Mouse (Mus musculus): ENCODE results near the gene Iah1. TPM values are rescaled to one million over a fixed set of nuclear protein-coding genes. Genes with fewer than 3 reads are reported as not detected.
A peak's percentile ranks its signal among the peaks of the same experiment; 100 is the strongest.

The Iah1 gene
- polyA plus RNA-seq, 1 experiment from 2014 or later, result 43.8 TPM

DNA sequence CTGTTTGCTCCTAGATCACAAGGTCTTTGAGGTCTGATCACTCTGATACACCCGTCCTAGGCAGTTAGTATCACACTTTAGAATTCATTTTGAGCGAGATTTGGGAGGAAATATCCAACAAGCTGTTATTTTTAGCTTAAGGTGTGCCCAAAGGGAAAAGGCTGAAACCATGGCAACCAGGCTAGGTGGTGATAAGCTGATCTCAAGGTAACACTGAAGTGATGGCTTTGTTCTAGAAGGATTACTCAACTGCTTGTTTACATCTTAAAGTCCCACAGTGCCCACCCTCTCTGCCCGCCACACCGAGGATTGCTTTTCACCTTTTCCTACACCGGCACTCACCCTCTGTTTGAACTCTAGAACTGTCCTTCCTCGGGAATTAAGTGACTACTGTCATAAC is 26.5 kb upstream of the Iah1 start:
- H3K4me1 ChIP-seq, result peaks cover 20% of the 10 kb centered on the region
- H3K4me2 ChIP-seq, result no peak overlapping the region
- no peak overlapping the region for H3K27ac ChIP-seq
- H3K27me3 ChIP-seq, result no peaks in the 10 kb centered on the region
- H3K9ac ChIP-seq, result no peak overlapping the region
- H3K4me3 ChIP-seq, result no peak overlapping the region
- no peak for ATAC-seq (ENCODE audit: insufficient number of reproducible peaks, low FRiP score, low TSS enrichment, low read depth)
- peaks cover 44% of the 10 kb centered on the region for H3K36me3 ChIP-seq
- H3K9me3 ChIP-seq, result no peaks in the 10 kb centered on the region
- 78% methylated on average over 6 of the region's 6 CpGs for WGBS

DNA sequence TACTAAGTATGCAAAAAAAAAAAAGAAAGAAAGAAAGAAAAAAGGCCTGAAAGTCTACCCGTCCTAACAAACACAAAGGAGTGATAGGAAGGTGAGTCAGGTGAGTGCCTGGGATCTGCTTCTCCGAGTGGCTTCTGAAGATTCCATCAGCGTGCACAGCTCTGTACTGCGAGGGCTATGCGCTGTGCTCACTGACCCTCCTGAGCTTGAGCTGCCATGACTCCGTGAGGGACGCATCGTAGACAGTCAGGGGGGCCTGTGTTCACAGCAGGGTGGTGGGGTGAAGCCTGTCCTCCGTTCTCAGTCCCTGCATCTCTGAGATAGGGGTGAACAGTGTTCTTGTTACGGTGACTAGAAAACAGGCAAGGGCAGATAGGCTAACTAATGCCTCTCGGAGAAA is 17.3 kb upstream of the Iah1 start:
- Histone ChIP-seq H3K4me2 (no peak overlapping the region), H3K9me3 (no peaks in the 10 kb centered on the region), H3K27ac (no peak overlapping the region), H3K27me3 (no peaks in the 10 kb centered on the region), H3K4me3 (no peak overlapping the region), H3K4me1 (no peaks in the 10 kb centered on the region), H3K36me3 (peaks cover 86% of the 10 kb centered on the region), H3K9ac (no peak overlapping the region)
- 93% methylated on average over 11 of the region's 11 CpGs for WGBS
- ATAC-seq (ENCODE audit: insufficient number of reproducible peaks, low FRiP score, low TSS enrichment, low read depth), result no peak

DNA sequence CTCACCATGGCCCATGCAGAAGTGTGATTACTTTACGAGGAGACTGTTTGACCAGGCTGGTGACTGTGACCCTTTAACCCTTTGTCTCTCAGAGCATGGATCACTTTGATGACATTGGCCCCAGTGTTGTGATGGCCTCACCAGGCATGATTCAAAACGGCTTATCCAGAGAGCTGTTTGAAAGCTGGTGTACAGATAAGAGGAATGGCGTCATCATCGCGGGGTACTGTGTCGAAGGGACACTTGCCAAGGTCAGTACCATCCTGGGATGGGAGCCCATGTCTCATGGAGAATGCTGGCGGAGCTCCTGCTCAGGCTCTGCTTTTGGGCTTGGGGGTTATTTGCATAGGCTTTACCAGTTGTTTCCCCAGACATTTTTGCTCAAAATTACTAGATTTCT is 14.9 kb upstream of the Iah1 start:
- H3K9me3 ChIP-seq, result no peaks in the 10 kb centered on the region

DNA sequence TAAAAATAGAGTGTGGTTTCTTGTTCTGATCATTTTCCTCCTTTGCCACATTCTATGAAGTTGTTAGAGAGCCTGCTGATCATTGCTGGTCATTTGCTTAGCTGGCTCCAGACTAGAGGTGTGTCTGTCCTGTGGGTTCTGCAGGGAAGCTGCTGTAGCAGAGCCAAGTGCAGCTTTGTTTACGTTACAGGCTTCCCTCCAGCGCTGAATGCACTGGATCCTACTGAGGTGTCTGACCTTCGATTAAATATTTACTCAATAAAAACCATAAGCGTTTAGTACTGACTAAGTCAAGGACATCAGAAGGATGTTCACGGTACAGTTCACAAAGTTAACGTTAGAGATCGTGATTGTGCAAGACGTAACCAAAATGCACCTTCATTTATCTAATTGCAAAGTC is 14.3 kb upstream of the Iah1 start:
- H3K4me3 ChIP-seq, result no peak overlapping the region
- no peaks in the 10 kb centered on the region for H3K4me1 ChIP-seq
- no peak for ATAC-seq (ENCODE audit: insufficient number of reproducible peaks, low FRiP score, low TSS enrichment, low read depth)
- H3K27me3 ChIP-seq, result no peaks in the 10 kb centered on the region
- peaks cover 82% of the 10 kb centered on the region for H3K36me3 ChIP-seq
- H3K9me3 ChIP-seq, result no peaks in the 10 kb centered on the region
- H3K9ac ChIP-seq, result no peak overlapping the region
- H3K27ac ChIP-seq, result no peak overlapping the region
- H3K4me2 ChIP-seq, result no peak overlapping the region
- WGBS, result 91% methylated on average over 8 of the region's 8 CpGs

More for the DNA sequence above, 14.9 kb upstream of the Iah1 start:
- no peak for ATAC-seq (ENCODE audit: insufficient number of reproducible peaks, low FRiP score, low TSS enrichment, low read depth)
- Histone ChIP-seq H3K27me3 (no peaks in the 10 kb centered on the region), H3K36me3 (peaks cover 82% of the 10 kb centered on the region), H3K4me3 (no peak overlapping the region), H3K4me2 (no peak overlapping the region), H3K4me1 (no peaks in the 10 kb centered on the region), H3K9ac (no peak overlapping the region), H3K27ac (no peak overlapping the region)
- WGBS, result 87% methylated on average over 7 of the region's 7 CpGs

DNA sequence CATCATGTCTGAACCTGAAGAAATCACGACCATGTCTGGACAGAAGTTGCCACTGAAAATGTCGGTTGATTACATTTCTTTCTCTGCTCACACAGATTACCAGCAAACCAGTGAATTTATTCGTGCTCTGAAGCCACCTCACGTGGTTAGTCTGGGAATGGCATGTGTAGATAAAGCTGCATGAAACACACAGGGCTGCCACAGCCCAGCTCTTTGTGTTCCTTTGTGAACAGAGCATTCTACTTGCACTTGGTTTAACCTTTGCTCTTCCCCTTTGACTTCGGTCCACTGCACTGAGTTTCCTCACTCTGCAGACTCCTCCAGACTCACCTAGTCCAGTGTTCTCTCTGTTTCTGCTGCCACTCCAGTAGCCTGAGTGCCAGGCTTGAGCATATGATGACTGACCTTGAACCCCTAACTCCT is 13.8 kb upstream of the Iah1 start:
- Histone ChIP-seq H3K4me3 (no peak overlapping the region), H3K36me3 (peaks cover 82% of the 10 kb centered on the region), H3K27ac (no peak overlapping the region), H3K27me3 (no peaks in the 10 kb centered on the region), H3K4me2 (no peak overlapping the region), H3K9me3 (no peaks in the 10 kb centered on the region), H3K9ac (no peak overlapping the region), H3K4me1 (no peaks in the 10 kb centered on the region)
- no peak for ATAC-seq (ENCODE audit: insufficient number of reproducible peaks, low FRiP score, low TSS enrichment, low read depth)
- 85% methylated on average over 5 of the region's 5 CpGs for WGBS

DNA sequence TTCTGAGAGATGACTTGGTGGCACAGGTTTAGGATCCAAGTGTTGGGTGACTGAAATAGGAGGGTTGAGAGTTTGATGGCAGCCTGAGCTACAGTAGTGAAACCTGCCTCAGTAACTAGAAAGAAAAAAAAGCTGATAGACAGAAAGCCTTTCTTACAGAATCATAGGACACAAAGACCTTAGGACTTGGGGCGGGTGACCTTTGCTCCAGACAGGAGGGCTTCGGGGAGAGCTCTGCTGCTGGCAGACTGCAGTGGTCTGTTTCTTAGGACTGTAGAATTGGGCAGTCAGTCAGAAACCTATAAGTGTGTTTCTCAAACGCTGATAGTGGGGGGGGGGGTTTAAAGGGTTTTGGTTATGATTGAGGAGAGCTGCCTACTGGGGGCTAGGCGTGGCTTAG is 10.4 kb upstream of the Iah1 start:
- ATAC-seq (ENCODE audit: insufficient number of reproducible peaks, low FRiP score, low TSS enrichment, low read depth), result no peak
- Histone ChIP-seq H3K9me3 (no peaks in the 10 kb centered on the region), H3K27me3 (no peaks in the 10 kb centered on the region), H3K4me1 (no peaks in the 10 kb centered on the region), H3K9ac (no peak overlapping the region), H3K4me3 (no peak overlapping the region), H3K36me3 (peaks cover 87% of the 10 kb centered on the region), H3K27ac (no peak overlapping the region), H3K4me2 (no peak overlapping the region)
- WGBS, result 94% methylated on average over 4 of the region's 4 CpGs

DNA sequence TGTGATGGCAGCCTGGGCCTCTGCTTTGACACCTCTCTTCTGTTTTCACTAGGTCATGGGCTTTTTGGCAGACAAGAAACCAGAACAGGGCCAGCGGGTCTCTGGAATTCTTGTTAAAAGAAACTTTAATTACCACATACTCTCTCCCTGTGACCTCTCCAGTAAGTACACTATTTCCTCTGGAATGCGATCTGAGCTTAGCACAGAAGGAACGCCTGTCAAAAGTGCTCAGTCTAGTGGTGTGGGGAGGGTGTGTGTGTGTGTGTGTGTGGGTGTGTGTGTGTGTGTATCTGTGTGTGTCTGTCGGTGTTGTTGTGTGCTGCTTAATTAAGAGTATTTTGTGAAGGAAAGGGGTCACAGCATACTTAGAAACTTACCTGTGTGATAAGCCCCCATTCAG is 9.5 kb upstream of the Iah1 start:
- no peak overlapping the region for H3K4me3 ChIP-seq
- no peaks in the 10 kb centered on the region for H3K4me1 ChIP-seq
- H3K27me3 ChIP-seq, result no peaks in the 10 kb centered on the region
- no peaks in the 10 kb centered on the region for H3K9me3 ChIP-seq
- peaks cover 89% of the 10 kb centered on the region for H3K36me3 ChIP-seq
- WGBS, result 59% methylated on average over 4 of the region's 4 CpGs
- ATAC-seq (ENCODE audit: insufficient number of reproducible peaks, low FRiP score, low TSS enrichment, low read depth), result no peak
- H3K27ac ChIP-seq, result no peak overlapping the region
- H3K4me2 ChIP-seq, result no peak overlapping the region
- H3K9ac ChIP-seq, result no peak overlapping the region

DNA sequence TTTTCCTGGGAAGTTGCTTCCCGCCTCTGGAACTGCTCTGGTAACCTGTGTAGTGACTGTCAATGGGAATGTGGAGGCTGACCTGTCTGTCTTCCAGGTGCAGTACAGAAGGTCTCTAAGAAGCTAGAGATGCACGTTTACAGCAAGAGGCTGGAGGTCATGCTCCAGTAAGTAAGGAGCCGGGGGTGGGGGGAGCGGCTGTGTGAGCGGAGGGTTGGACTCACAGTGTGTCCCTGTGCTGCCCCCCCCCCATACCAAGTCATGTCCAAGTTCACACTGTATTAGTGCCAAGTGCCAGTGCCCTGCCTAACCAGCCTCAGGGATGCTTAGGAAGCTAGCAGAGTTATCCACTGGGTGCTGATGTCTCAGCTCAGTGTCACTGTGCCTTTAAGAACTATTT is 4.0 kb upstream of the Iah1 start:
- Histone ChIP-seq H3K4me3 (no peak overlapping the region), H3K4me2 (no peak overlapping the region), H3K4me1 (peaks cover 5% of the 10 kb centered on the region; the same call in 1 of the 2 replicates), H3K27me3 (no peaks in the 10 kb centered on the region), H3K9ac (no peak overlapping the region), H3K36me3 (peaks cover 74% of the 10 kb centered on the region), H3K27ac (no peak overlapping the region), H3K9me3 (no peaks in the 10 kb centered on the region)
- 88% methylated on average over 5 of the region's 5 CpGs for WGBS
- ATAC-seq (ENCODE audit: insufficient number of reproducible peaks, low FRiP score, low TSS enrichment, low read depth), result no peak

DNA sequence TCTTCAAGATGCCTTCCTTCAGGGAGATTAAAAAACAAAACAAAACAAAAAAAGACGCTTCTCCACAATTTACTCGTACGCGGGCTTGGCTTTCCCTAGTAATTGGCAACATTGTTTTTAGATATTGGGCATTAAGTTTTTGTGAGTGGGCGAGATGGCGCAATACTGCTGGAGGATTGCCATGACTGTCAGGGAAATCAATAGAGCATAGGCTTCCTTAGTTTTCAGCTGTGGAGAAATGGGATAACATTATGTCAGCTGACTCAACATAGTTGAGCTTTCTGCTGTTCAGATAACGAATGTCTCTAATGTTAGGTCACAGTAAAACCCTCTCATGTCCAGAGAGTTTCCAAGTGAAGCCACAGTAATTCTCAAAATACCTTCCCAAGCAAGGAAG is 678 bp downstream of the Iah1 start:
- H3K27me3 ChIP-seq, result no peaks in the 10 kb centered on the region
- peak overlapping the region; percentile 70 for H3K4me3 ChIP-seq
- no peaks in the 10 kb centered on the region for H3K9me3 ChIP-seq
- peak overlapping the region; percentile 75 for H3K9ac ChIP-seq
- no peak overlapping the region for H3K27ac ChIP-seq
- WGBS, result 28% methylated on average over 7 of the region's 7 CpGs
- peaks cover 52% of the 10 kb centered on the region for H3K36me3 ChIP-seq
- peak overlapping the region; percentile 73 for H3K4me2 ChIP-seq
- ATAC-seq (ENCODE audit: insufficient number of reproducible peaks, low FRiP score, low TSS enrichment, low read depth), result no peak
- peaks cover 6% of the 10 kb centered on the region; the same call in 1 of the 2 replicates for H3K4me1 ChIP-seq

DNA sequence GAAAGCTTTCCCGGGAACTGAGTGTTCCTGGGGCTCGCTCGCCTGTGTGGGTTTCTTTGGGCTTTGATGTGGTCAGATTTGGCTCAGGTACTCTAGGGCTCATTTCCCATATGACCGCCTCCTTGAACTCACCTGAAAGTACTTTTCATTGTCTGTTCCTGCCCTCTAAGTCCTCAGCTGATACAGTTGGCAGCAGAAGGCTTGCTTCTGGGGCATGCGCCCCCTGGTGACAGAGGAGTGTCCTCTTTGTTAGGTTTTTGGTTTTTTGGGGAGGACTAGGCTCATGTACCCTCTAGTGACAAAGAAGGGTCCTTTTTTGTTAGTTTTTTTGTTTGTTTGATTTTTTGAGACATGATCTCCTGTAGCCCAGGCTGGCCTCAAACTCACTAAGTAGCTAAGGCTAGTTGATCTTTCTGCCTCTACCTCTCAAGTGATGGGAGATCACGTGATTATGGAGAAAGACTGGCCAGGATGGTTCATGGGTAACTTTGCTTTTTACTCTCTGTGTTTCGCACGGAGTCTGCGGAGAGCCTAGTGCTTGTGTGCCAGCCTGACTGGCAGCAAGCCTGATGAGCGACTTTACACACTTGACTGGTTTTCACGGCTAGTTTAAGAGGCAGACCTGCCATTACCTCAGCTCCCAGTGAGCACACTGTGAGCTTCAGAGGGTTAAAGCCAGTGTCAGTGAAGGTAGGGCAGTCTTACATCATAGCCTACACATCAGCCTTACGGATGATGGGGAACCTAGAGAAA is 2.1 kb downstream of the Iah1 start:
- Histone ChIP-seq H3K36me3 (peaks cover 52% of the 10 kb centered on the region), H3K27ac (no peak overlapping the region), H3K4me2 (no peak overlapping the region)

DNA sequence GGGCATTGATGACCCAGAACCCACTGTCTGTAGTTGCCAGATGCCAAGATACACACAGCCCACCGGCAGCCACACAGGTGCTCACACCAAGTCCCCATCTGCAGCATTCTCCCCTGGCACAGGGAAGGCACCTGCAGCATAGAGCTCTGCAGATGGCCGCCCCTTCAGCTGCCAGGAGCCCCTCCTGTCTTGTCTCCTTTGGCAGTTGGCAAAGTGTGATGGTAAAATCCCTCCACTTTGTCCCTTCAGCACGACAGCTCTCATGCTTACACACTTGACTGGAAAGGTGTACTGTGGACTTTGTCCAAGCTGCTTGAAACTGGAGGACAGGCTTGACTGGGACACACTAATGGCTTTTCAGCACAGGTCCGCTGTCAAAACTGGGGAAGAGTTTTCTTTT is 4.1 kb downstream of the Iah1 start:
- no peak for ATAC-seq (ENCODE audit: insufficient number of reproducible peaks, low FRiP score, low TSS enrichment, low read depth)
- H3K36me3 ChIP-seq, result peaks cover 52% of the 10 kb centered on the region
- 89% methylated on average over 4 of the region's 4 CpGs for WGBS

More for the DNA sequence above, 2.1 kb downstream of the Iah1 start:
- ATAC-seq (ENCODE audit: insufficient number of reproducible peaks, low FRiP score, low TSS enrichment, low read depth), result no peak
- Histone ChIP-seq H3K27me3 (no peaks in the 10 kb centered on the region), H3K9ac (no peak overlapping the region), H3K9me3 (no peaks in the 10 kb centered on the region), H3K4me1 (peaks cover 6% of the 10 kb centered on the region; the same call in 1 of the 2 replicates), H3K4me3 (no peak overlapping the region)
- 71% methylated on average over 12 of the region's 12 CpGs for WGBS

DNA sequence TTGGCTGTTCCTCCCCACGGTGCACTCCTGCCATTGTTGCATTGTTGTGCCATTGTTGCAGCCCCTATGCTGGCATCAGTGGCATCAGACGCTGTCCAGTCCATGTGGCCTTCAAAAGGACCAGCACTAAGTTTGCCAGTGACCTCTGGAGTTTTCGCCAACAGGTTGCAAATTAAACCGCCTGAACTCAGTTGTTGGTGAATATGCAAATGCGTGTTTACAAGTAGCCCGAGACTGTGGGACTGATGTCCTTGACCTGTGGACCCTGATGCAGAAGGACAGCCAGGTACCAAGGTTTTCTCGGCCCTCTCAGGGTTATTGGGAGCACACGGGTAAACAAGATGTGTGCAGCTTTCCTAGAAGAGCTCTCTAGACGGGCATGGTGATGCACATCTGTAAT is 5.0 kb downstream of the Iah1 start:
- no peak for ATAC-seq (ENCODE audit: insufficient number of reproducible peaks, low FRiP score, low TSS enrichment, low read depth)
- Histone ChIP-seq H3K4me2 (no peak overlapping the region), H3K9ac (no peak overlapping the region), H3K4me1 (peaks cover 6% of the 10 kb centered on the region; the same call in 1 of the 2 replicates), H3K9me3 (no peaks in the 10 kb centered on the region), H3K36me3 (peaks cover 58% of the 10 kb centered on the region), H3K4me3 (no peak overlapping the region), H3K27ac (no peak overlapping the region), H3K27me3 (no peaks in the 10 kb centered on the region)
- 80% methylated on average over 9 of the region's 9 CpGs for WGBS

More for the DNA sequence above, 4.1 kb downstream of the Iah1 start:
- Histone ChIP-seq H3K27ac (no peak overlapping the region), H3K9me3 (no peaks in the 10 kb centered on the region), H3K4me3 (no peak overlapping the region), H3K9ac (no peak overlapping the region), H3K4me1 (peaks cover 6% of the 10 kb centered on the region; the same call in 1 of the 2 replicates), H3K27me3 (no peaks in the 10 kb centered on the region), H3K4me2 (no peak overlapping the region)
